Mouse (Mus musculus): ENCODE measurements around the gene Asic2. TPM values are rescaled to one million over a fixed set of nuclear protein-coding genes. Genes with fewer than 3 reads are reported as not detected.

The Asic2 gene
- total and polyA plus RNA-seq, 3 experiments: not detected

DNA sequence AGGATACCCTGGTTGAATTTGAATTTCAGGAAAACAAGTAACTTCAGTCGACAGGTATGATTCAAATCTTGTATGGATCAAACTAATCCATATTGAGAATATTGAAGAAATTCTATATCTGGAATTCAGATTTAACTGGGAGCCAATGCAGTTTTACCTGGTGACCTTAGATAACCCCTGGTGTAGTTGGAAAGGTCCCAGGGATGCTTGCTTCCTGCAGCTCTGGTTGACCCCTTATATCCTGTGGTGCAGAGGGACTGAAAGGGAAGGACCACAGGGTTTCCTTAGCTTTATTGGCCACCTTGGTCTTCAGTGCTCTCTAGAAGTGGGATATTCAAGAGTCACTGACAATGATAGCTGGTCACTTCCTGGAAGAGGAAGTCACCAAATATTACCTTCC, 1100.2 kb downstream of the Asic2 start:
- Histone ChIP-seq H3K9ac (ENCODE audit: control insufficient read depth, low read depth, low read length, poor library complexity, severe bottlenecking) (no peak overlapping the region), H3K79me2 (ENCODE audit: control insufficient read depth, insufficient read depth, low read length, poor library complexity) (no peaks in the 10 kb centered on the region), H3K4me3 (ENCODE audit: control insufficient read depth in 1 of 2, insufficient read depth in 1 of 2, low read depth in 2 of 2, low read length in 2 of 2) (no peak overlapping the region), H3K27ac (ENCODE audit: control insufficient read depth, low read depth, low read length) (no peak overlapping the region), H3K36me3 (ENCODE audit: control insufficient read depth in 1 of 2, insufficient read depth in 2 of 2, low read length in 2 of 2) (peaks cover 0 to 8% of the 10 kb centered on the region in 2 experiments; a peak in 2 of 4 replicates), H3K9me3 (replicated peaks; ENCODE audit: insufficient read depth, low read length) (no peaks in the 10 kb centered on the region), H3K4me1 (ENCODE audit: control insufficient read depth in 1 of 2, insufficient read depth in 2 of 2, low read length in 2 of 2) (peaks cover 0 to 14% of the 10 kb centered on the region in 2 experiments; a peak in 2 of 4 replicates), H3K27me3 (ENCODE audit: control insufficient read depth in 1 of 2, insufficient read depth in 2 of 2, low read length in 2 of 2) (peaks cover 0 to 2% of the 10 kb centered on the region in 2 experiments; a peak in 3 of 4 replicates)
- no peak for TF ChIP-seq TBP (IDR thresholded peaks at IDR 0.05; ENCODE audit: low read depth, low read length)
- TF ChIP-seq SIN3A (IDR thresholded peaks at IDR 0.05; ENCODE audit: low read length): no peak
- TF ChIP-seq NELFE (IDR thresholded peaks at IDR 0.05; ENCODE audit: low read depth, low read length): no peak
- no peak for TF ChIP-seq E2F4 (IDR thresholded peaks at IDR 0.05; ENCODE audit: borderline replicate concordance, low read depth, low read length)
- no peak for TF ChIP-seq ZMIZ1 (IDR thresholded peaks at IDR 0.05; ENCODE audit: low read depth, low read length)
- TF ChIP-seq POLR2AphosphoS5 (IDR thresholded peaks at IDR 0.05; ENCODE audit: borderline replicate concordance, low read depth, low read length): no peak
- no peak for TF ChIP-seq POLR2AphosphoS2 (IDR thresholded peaks at IDR 0.05; ENCODE audit: low read length)
- no peak for TF ChIP-seq ELF1 (IDR thresholded peaks at IDR 0.05; ENCODE audit: low read depth, low read length)
- TF ChIP-seq USF1 (IDR thresholded peaks at IDR 0.05; ENCODE audit: low read depth, low read length): no peak
- TF ChIP-seq MEF2A (IDR thresholded peaks at IDR 0.05; ENCODE audit: extremely low read depth, insufficient replicate concordance, low read depth, low read length, poor library complexity, severe bottlenecking): no peak
- no peak for TF ChIP-seq NRF1 (IDR thresholded peaks at IDR 0.05; ENCODE audit: insufficient read depth, low read depth, low read length, poor library complexity, severe bottlenecking)
- TF ChIP-seq CTCF (IDR thresholded peaks at IDR 0.05 in 2 of 3, conservative IDR thresholded peaks at IDR 0.05 in 1 of 3; ENCODE audit: control insufficient read depth in 1 of 3, insufficient read depth in 1 of 3, low read depth in 2 of 3, low read length in 3 of 3, poor library complexity in 1 of 3, severe bottlenecking in 1 of 3): no peak
- no peak for TF ChIP-seq ETS1 (IDR thresholded peaks at IDR 0.05; ENCODE audit: low read depth, low read length)
- TF ChIP-seq POLR2A (IDR thresholded peaks at IDR 0.05; ENCODE audit: control insufficient read depth in 1 of 2, insufficient read depth in 1 of 2, low read depth in 1 of 2, low read length in 2 of 2, poor library complexity in 1 of 2): no peak
- no peak for TF ChIP-seq CHD1 (IDR thresholded peaks at IDR 0.05; ENCODE audit: low read depth, low read length)
- DNase-seq (ENCODE audit: low read depth, low spot score): no peak

DNA sequence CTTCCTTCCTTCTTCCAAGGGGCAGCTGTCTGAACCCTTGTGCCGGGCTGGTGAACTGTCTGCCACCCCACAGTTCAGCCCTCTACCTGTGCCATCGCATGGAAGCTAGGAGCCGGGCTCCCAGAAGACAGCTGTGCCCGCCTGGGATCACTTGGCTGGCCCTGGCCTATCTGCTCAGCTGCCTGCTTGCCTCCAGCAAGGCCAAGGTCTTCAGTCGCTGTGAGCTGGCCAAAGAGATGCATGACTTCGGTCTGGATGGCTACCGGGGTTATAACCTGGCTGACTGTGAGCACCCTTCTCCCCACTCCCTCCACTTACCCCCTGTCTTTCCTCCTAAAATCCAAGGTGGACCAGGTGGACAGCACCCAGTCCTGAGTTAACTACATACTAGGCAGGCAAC, 1105.3 kb downstream of the Asic2 start:
- Histone ChIP-seq H3K27ac (ENCODE audit: control insufficient read depth, low read depth, low read length) (no peak overlapping the region), H3K4me1 (ENCODE audit: control insufficient read depth in 1 of 2, insufficient read depth in 2 of 2, low read length in 2 of 2) (no peaks in the 10 kb centered on the region), H3K79me2 (ENCODE audit: control insufficient read depth, insufficient read depth, low read length, poor library complexity) (no peaks in the 10 kb centered on the region), H3K9me3 (replicated peaks; ENCODE audit: insufficient read depth, low read length) (no peaks in the 10 kb centered on the region), H3K9ac (ENCODE audit: control insufficient read depth, low read depth, low read length, poor library complexity, severe bottlenecking) (no peak overlapping the region), H3K27me3 (ENCODE audit: control insufficient read depth in 1 of 2, insufficient read depth in 2 of 2, low read length in 2 of 2) (peaks cover 2 to 4% of the 10 kb centered on the region in 2 experiments), H3K36me3 (ENCODE audit: control insufficient read depth in 1 of 2, insufficient read depth in 2 of 2, low read length in 2 of 2) (no peaks in the 10 kb centered on the region), H3K4me3 (ENCODE audit: control insufficient read depth in 1 of 2, insufficient read depth in 1 of 2, low read depth in 2 of 2, low read length in 2 of 2) (no peak overlapping the region)
- DNase-seq (ENCODE audit: low read depth, low spot score): no peak
- TF ChIP-seq ZMIZ1 (IDR thresholded peaks at IDR 0.05; ENCODE audit: low read depth, low read length) (no peak), ZC3H11A (IDR thresholded peaks at IDR 0.05; ENCODE audit: low read depth, low read length) (no peak), EP300 (IDR thresholded peaks at IDR 0.05; ENCODE audit: low read depth in 1 of 2, low read length in 2 of 2) (no peak), SIN3A (IDR thresholded peaks at IDR 0.05; ENCODE audit: low read length) (no peak), MYC (IDR thresholded peaks at IDR 0.05; ENCODE audit: low read depth, low read length) (no peak), MAZ (IDR thresholded peaks at IDR 0.05; ENCODE audit: low read depth, low read length) (no peak), USF1 (IDR thresholded peaks at IDR 0.05; ENCODE audit: low read depth, low read length) (no peak), ZKSCAN1 (IDR thresholded peaks at IDR 0.05; ENCODE audit: low read depth, low read length) (no peak), USF2 (IDR thresholded peaks at IDR 0.05; ENCODE audit: borderline replicate concordance in 1 of 2, insufficient read depth in 1 of 2, low read depth in 1 of 2, low read length in 2 of 2) (no peak), BHLHE40 (IDR thresholded peaks at IDR 0.05; ENCODE audit: borderline replicate concordance, low read depth, low read length) (no peak), CHD1 (IDR thresholded peaks at IDR 0.05; ENCODE audit: low read depth, low read length) (no peak), ELF1 (IDR thresholded peaks at IDR 0.05; ENCODE audit: low read depth, low read length) (no peak), GABPA (IDR thresholded peaks at IDR 0.05; ENCODE audit: low read depth, low read length) (no peak), POLR2AphosphoS5 (IDR thresholded peaks at IDR 0.05; ENCODE audit: borderline replicate concordance, low read depth, low read length) (no peak)
